Comparison of ENCODE assay signal across 11 mouse cellular contexts in the genomic region with DNA sequence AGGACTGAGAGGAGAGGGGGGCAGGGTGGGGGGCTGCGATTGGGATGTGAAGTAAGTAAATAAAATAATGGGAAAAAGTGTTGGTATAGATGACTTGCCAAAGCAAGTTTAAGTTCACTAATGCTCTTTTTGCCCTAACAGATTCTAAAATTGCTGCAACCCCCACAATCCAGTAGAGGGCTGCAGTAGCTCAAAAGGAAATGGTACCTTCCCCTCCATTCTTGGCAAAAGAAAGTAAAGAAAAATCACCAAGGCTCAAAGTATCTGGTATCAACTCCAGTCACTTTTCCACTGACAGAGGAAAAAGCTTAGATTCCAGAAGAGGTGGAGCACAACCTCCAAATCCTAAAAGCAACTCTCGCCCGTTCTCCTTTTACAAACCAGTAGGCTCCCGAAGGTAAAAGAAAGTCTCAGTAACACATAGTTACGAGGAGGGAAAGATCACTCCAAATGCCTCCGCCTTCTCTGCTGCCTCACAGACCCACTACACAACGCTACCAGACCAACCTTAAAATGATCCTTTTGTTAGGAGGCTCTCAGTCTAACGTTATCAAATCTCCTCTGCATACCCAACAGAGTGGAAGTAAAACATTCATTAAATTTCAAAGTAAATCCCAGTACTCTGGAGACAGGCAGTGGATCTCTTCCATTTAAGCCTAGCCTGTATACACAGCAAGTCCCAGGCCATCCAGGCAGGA. TPM values are rescaled to one million over a fixed set of nuclear protein-coding genes. Genes with fewer than 3 reads are reported as not detected.
DNase-seq lines count a peak whose midpoint lies in the region; ATAC-seq and TF ChIP-seq lines count a peak whose summit lies in the region.
"Had no signal": no experiment of that assay in that cellular context is flagged by ENCODE, and none has a peak within 500 bp of the region (broad histone marks: within the 10 kb centered on the region; RNA-seq: fewer than 3 reads in every experiment).

No protein-coding gene starts in this region.

- no peaks in the 10 kb centered on the region for H3K36me3 ChIP-seq in hindbrain, postnatal 0 days (ENCODE audit: insufficient read depth, low read length)
- no peaks in the 10 kb centered on the region for H3K36me3 ChIP-seq in hindbrain, embryonic 10.5 days
- H3K36me3 ChIP-seq in midbrain, embryonic 11.5 days (ENCODE audit: control insufficient read depth, insufficient read depth, low read length) = no peaks in the 10 kb centered on the region
- H3K36me3 ChIP-seq in midbrain, embryonic 10.5 days = no peaks in the 10 kb centered on the region
- 0 out of 2 replicates have a peak, but pooled peaks cover 5% of the 10 kb centered on the region for H3K36me3 ChIP-seq in limb, embryonic 14.5 days (ENCODE audit: control insufficient read depth, insufficient read depth, low read length)

- no peaks in the 10 kb centered on the region; the same call in 1 of the 2 replicates for H3K4me1 ChIP-seq in hindbrain, postnatal 0 days (ENCODE audit: insufficient read depth, low read length)
- no peaks in the 10 kb centered on the region for H3K4me1 ChIP-seq in hindbrain, embryonic 10.5 days (replicated peaks)
- no peaks in the 10 kb centered on the region for H3K4me1 ChIP-seq in midbrain, embryonic 11.5 days (ENCODE audit: control insufficient read depth, insufficient read depth, low read length)
- H3K4me1 ChIP-seq in midbrain, embryonic 10.5 days = peaks cover 6% of the 10 kb centered on the region; the same call in 1 of the 2 replicates
- H3K4me1 ChIP-seq in limb, embryonic 14.5 days (ENCODE audit: control insufficient read depth, insufficient read depth, low read length) = peaks cover 7% of the 10 kb centered on the region; the same call in 1 of the 2 replicates

- WGBS in hindbrain, postnatal 0 days = 67% methylated on average over 8 of the region's 8 CpGs
- 69% methylated on average over 8 of the region's 8 CpGs for WGBS in hindbrain, embryonic 10.5 days
- 60% methylated on average over 8 of the region's 8 CpGs for WGBS in midbrain, embryonic 11.5 days
- 60% methylated on average over 8 of the region's 8 CpGs for WGBS in midbrain, embryonic 10.5 days
- WGBS in limb, embryonic 14.5 days = 52% methylated on average over 8 of the region's 8 CpGs

- no peak for ATAC-seq in hindbrain, postnatal 0 days
- ATAC-seq in midbrain, embryonic 11.5 days (ENCODE audit: low FRiP score) = no peak
- no peak for ATAC-seq in limb, embryonic 14.5 days (ENCODE audit: low FRiP score, low read depth)

- no peak overlapping the region for H3K4me2 ChIP-seq in hindbrain, postnatal 0 days (ENCODE audit: low read depth, low read length)
- H3K4me2 ChIP-seq in midbrain, embryonic 11.5 days = no peak overlapping the region
- H3K4me2 ChIP-seq in limb, embryonic 14.5 days (replicated peaks; ENCODE audit: low read depth, low read length, severe bottlenecking) = peak overlapping the region; percentile 26

- no peak overlapping the region for H3K4me3 ChIP-seq in hindbrain, postnatal 0 days (ENCODE audit: low read length)
- H3K4me3 ChIP-seq in hindbrain, embryonic 10.5 days = no peak overlapping the region
- H3K4me3 ChIP-seq in midbrain, embryonic 11.5 days (ENCODE audit: low read depth, low read length) = no peak overlapping the region
- H3K4me3 ChIP-seq in midbrain, embryonic 10.5 days = no peak overlapping the region
- no peak overlapping the region for H3K4me3 ChIP-seq in limb, embryonic 14.5 days (replicated peaks; ENCODE audit: low read length)

- no peak for TF ChIP-seq POLR2A in limb, embryonic 14.5 days (IDR thresholded peaks at IDR 0.05; ENCODE audit: borderline replicate concordance, extremely low read depth, insufficient read depth, insufficient read length)

- H3K9ac ChIP-seq in hindbrain, postnatal 0 days (replicated peaks; ENCODE audit: low read length) = no peak overlapping the region
- H3K9ac ChIP-seq in midbrain, embryonic 11.5 days (ENCODE audit: low read length) = no peak overlapping the region
- no peak overlapping the region for H3K9ac ChIP-seq in limb, embryonic 14.5 days (ENCODE audit: low read depth, low read length, severe bottlenecking)

- no peaks in the 10 kb centered on the region for H3K27me3 ChIP-seq in hindbrain, postnatal 0 days (ENCODE audit: insufficient read depth, low read length)
- H3K27me3 ChIP-seq in hindbrain, embryonic 10.5 days (ENCODE audit: insufficient read depth, poor library complexity, severe bottlenecking) = no peaks in the 10 kb centered on the region
- no peaks in the 10 kb centered on the region for H3K27me3 ChIP-seq in midbrain, embryonic 11.5 days (ENCODE audit: control insufficient read depth, insufficient read depth, low read length)
- no peaks in the 10 kb centered on the region for H3K27me3 ChIP-seq in midbrain, embryonic 10.5 days (ENCODE audit: low read depth, poor library complexity, severe bottlenecking)
- H3K27me3 ChIP-seq in limb, embryonic 14.5 days (ENCODE audit: control insufficient read depth, insufficient read depth, low read length) = no peaks in the 10 kb centered on the region

- H3K27ac ChIP-seq in hindbrain, postnatal 0 days = no peak overlapping the region
- H3K27ac ChIP-seq in hindbrain, embryonic 10.5 days = no peak overlapping the region
- H3K27ac ChIP-seq in midbrain, embryonic 11.5 days (ENCODE audit: low read depth, low read length) = no peak overlapping the region
- no peak overlapping the region for H3K27ac ChIP-seq in midbrain, embryonic 10.5 days (replicated peaks)
- peak overlapping the region; percentile 38; the same call in 1 of the 2 replicates for H3K27ac ChIP-seq in limb, embryonic 14.5 days (replicated peaks; ENCODE audit: low read depth, low read length)

- no peaks in the 10 kb centered on the region for H3K9me3 ChIP-seq in hindbrain, postnatal 0 days (ENCODE audit: low read length)
- H3K9me3 ChIP-seq in hindbrain, embryonic 10.5 days = no peaks in the 10 kb centered on the region
- H3K9me3 ChIP-seq in midbrain, embryonic 11.5 days (ENCODE audit: control insufficient read depth, low read length) = no peaks in the 10 kb centered on the region
- H3K9me3 ChIP-seq in midbrain, embryonic 10.5 days (replicated peaks) = no peaks in the 10 kb centered on the region
- H3K9me3 ChIP-seq in limb, embryonic 14.5 days (ENCODE audit: control insufficient read depth, low read length) = no peaks in the 10 kb centered on the region

- TF ChIP-seq CTCF in hindbrain, postnatal 0 days (IDR thresholded peaks at IDR 0.05; ENCODE audit: low read depth) = peak; percentile 38

- DNase-seq in hindbrain, postnatal 0 days (ENCODE audit: low spot score) = no peak
- DNase-seq in hindbrain, embryonic 10.5 days (ENCODE audit: low spot score) = no peak
- DNase-seq in midbrain, embryonic 11.5 days (ENCODE audit: low spot score, missing footprints) = peak; percentile 76
- DNase-seq in midbrain, embryonic 10.5 days (ENCODE audit: low spot score) = no peak
- DNase-seq in NIH3T3 (ENCODE audit: low read depth) = peak; percentile 16
- DNase-seq in limb, embryonic 14.5 days (ENCODE audit: low spot score) = peak; percentile 5
- no peak for DNase-seq in cerebellum, adult 8-10 months
- no peak for DNase-seq in urinary bladder, postnatal 4 days (ENCODE audit: low spot score in 2 of 2)
- DNase-seq: adrenal gland, postnatal 14 days; cerebellum, adult 11-12 months; kidney, postnatal 36 days had no signal

RNA-seq across cellular contexts. Expression of a gene that starts 15.5 kb away (rescaled TPM):
- total RNA-seq in hindbrain, postnatal 0 days (2014; rRNA removed) = 37.2 and 41.5 TPM in 2 replicates
- polyA plus RNA-seq in hindbrain, postnatal 0 days (2015; fragmentation: Nextera tagmentation; extraction: Ambion mirVana) = 171 and 173 TPM in 2 replicates
- 15.9 and 20.2 TPM in 2 replicates for polyA plus RNA-seq in hindbrain, embryonic 10.5 days (2016; fragmentation: Nextera tagmentation; extraction: Ambion mirVana)
- polyA plus RNA-seq in midbrain, embryonic 11.5 days (2014; fragmentation: Nextera tagmentation; extraction: Ambion mirVana) = 32.7 and 36.3 TPM in 2 replicates
- polyA plus RNA-seq in midbrain, embryonic 10.5 days (2016; fragmentation: Nextera tagmentation; extraction: Ambion mirVana) = 13.8 and 22.2 TPM in 2 replicates
- 7.9 and 10.9 TPM in 2 replicates for polyA plus RNA-seq in limb, embryonic 14.5 days (2012; rRNA removed)
- 22.5 and 27.5 TPM in 2 replicates for polyA plus RNA-seq in limb, embryonic 14.5 days (2014; fragmentation: Nextera tagmentation; extraction: Ambion mirVana)

RNA-seq across cellular contexts. Expression of a gene that starts 40.0 kb away (rescaled TPM):
- 73.4 and 73.6 TPM in 2 replicates for total RNA-seq in hindbrain, postnatal 0 days (2014; rRNA removed)
- 481 and 484 TPM in 2 replicates for polyA plus RNA-seq in hindbrain, postnatal 0 days (2015; fragmentation: Nextera tagmentation; extraction: Ambion mirVana)
- 326 and 335 TPM in 2 replicates for polyA plus RNA-seq in hindbrain, embryonic 10.5 days (2016; fragmentation: Nextera tagmentation; extraction: Ambion mirVana)
- 333 and 347 TPM in 2 replicates for polyA plus RNA-seq in midbrain, embryonic 11.5 days (2014; fragmentation: Nextera tagmentation; extraction: Ambion mirVana)
- polyA plus RNA-seq in midbrain, embryonic 10.5 days (2016; fragmentation: Nextera tagmentation; extraction: Ambion mirVana) = 343 and 351 TPM in 2 replicates
- 73.1 and 115 TPM in 2 replicates for polyA plus RNA-seq in limb, embryonic 14.5 days (2012; rRNA removed)
- 315 and 316 TPM in 2 replicates for polyA plus RNA-seq in limb, embryonic 14.5 days (2014; fragmentation: Nextera tagmentation; extraction: Ambion mirVana)

RNA-seq across cellular contexts. Expression of a gene that starts 50.0 kb away (rescaled TPM):
- total RNA-seq in hindbrain, postnatal 0 days (2014; rRNA removed) = 60.9 and 61.5 TPM in 2 replicates
- polyA plus RNA-seq in hindbrain, postnatal 0 days (2015; fragmentation: Nextera tagmentation; extraction: Ambion mirVana) = 41.4 and 41.9 TPM in 2 replicates
- polyA plus RNA-seq in hindbrain, embryonic 10.5 days (2016; fragmentation: Nextera tagmentation; extraction: Ambion mirVana) = 31.8 and 34.5 TPM in 2 replicates
- 28.5 and 30.8 TPM in 2 replicates for polyA plus RNA-seq in midbrain, embryonic 11.5 days (2014; fragmentation: Nextera tagmentation; extraction: Ambion mirVana)
- polyA plus RNA-seq in midbrain, embryonic 10.5 days (2016; fragmentation: Nextera tagmentation; extraction: Ambion mirVana) = 32.9 and 35.5 TPM in 2 replicates
- polyA plus RNA-seq in limb, embryonic 14.5 days (2012; rRNA removed) = 53.3 and 55.8 TPM in 2 replicates
- polyA plus RNA-seq in limb, embryonic 14.5 days (2014; fragmentation: Nextera tagmentation; extraction: Ambion mirVana) = 39.4 and 41.7 TPM in 2 replicates

Comparison
In these comparisons a context has a peak if more than half of its experiments do, and no peak if none do; other contexts are left out.
1. DNase-seq: peak in midbrain, embryonic 11.5 days (single experiment), NIH3T3 (single experiment) and limb, embryonic 14.5 days (single experiment); none in hindbrain, postnatal 0 days (single experiment), hindbrain, embryonic 10.5 days (single experiment), midbrain, embryonic 10.5 days (single experiment), cerebellum, adult 8-10 months (single experiment) and urinary bladder, postnatal 4 days (0 of 2).